Mouse (Mus musculus) limb, embryonic 11.5 days (tissue): ENCODE measurements around the gene Teddm1a. TPM values are rescaled to one million over a fixed set of nuclear protein-coding genes. Genes with fewer than 3 reads are reported as not detected.

Experiments
- ATAC-seq: fragments of 200-750 bp; cut with Nextera tagmentation; 2 replicates; pipeline ENCODE4 v1.8.0; 2017; ENCODE audit warnings: low read depth; ENCODE audit not compliant: insufficient number of reproducible peaks, low FRiP score, low TSS enrichment
- DNase-seq: peaks from one replicate; pipeline ENCODE4 v3.0.0-alpha.2; 2015; ENCODE audit warnings: low spot score
- H3K27ac ChIP-seq: fragments of 300-500 bp; sonication (generic); replicated peaks from 2 replicates; pipeline ENCODE4 v1.5.1; 2014; ENCODE audit warnings: low read depth, mild to moderate bottlenecking, low read length
- H3K27me3 ChIP-seq: fragments of 300-500 bp; sonication (generic); 2 replicates; pipeline ENCODE4 v1.6.1; 2014; ENCODE audit warnings: mild to moderate bottlenecking, low read length, mixed read lengths; ENCODE audit not compliant: control insufficient read depth, insufficient read depth
- H3K36me3 ChIP-seq: fragments of 300-500 bp; sonication (generic); 2 replicates; pipeline ENCODE4 v1.6.1; 2014; ENCODE audit warnings: mild to moderate bottlenecking, low read length, moderate library complexity, mixed read lengths; ENCODE audit not compliant: control insufficient read depth, insufficient read depth
- H3K4me1 ChIP-seq: fragments of 300-500 bp; sonication (generic); 2 replicates; pipeline ENCODE4 v1.6.1; 2014; ENCODE audit warnings: low read length, mixed read lengths; ENCODE audit not compliant: control insufficient read depth, insufficient read depth
- H3K4me2 ChIP-seq: fragments of 300-500 bp; sonication (generic); 2 replicates; pipeline ENCODE4 v1.6.1; 2014; ENCODE audit warnings: low read depth, mild to moderate bottlenecking, moderate library complexity; ENCODE audit not compliant: severe bottlenecking
- H3K4me3 ChIP-seq: fragments of 300-500 bp; sonication (generic); 2 replicates; pipeline ENCODE4 v1.5.1; 2014; ENCODE audit warnings: low read depth, low read length
- H3K9ac ChIP-seq: fragments of 300-500 bp; sonication (generic); 2 replicates; pipeline ENCODE4 v1.6.1; 2014; ENCODE audit warnings: mild to moderate bottlenecking, low read length
- H3K9me3 ChIP-seq: fragments of 300-500 bp; sonication (generic); 2 replicates; pipeline ENCODE4 v1.6.1; 2016; ENCODE audit warnings: low read length; ENCODE audit not compliant: control insufficient read depth
- WGBS: fragments of 180-500 bp; shearing (Covaris S2); extraction: QIAGEN DNeasy Blood & Tissue Kit; methylation state at CpG from one replicate; pipeline ENCODE4 v1.1.7; 2014; 5-methylcytosine and 5-hydroxymethylcytosine counted together
- polyA plus RNA-seq: library from polyadenylated mRNA; unstranded; fragments of >200 nt; fragmentation: Nextera tagmentation; extraction: Ambion mirVana; gene quantifications from 2 replicates; pipeline ENCODE4 v1.2.1, GENCODE M21; 2014

Teddm1a gene
- polyA plus RNA-seq, 1 experiment from 2014 or later, result not detected

DNA sequence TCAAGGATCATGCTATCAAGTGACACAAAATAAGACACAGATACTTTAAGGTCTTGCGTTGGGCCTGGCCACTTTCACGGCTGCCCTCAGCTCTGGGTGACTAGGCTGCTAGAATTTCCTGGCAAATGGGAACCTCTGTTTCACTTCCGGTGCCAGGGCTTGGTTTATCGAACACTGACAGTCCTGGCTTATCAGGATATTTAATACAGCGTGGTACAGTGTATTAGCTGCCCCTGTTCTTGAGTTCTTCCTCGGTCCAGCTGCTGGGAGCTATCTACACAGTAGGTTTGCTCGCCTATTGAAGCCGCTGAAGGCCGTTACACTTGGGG is 18.4 kb downstream of the Teddm1a start:
- no peak overlapping the region for H3K4me2 ChIP-seq
- no peak overlapping the region for H3K27ac ChIP-seq
- 92% methylated on average over 9 of the region's 9 CpGs for WGBS
- H3K36me3 ChIP-seq, result peaks cover 14% of the 10 kb centered on the region
- no peaks in the 10 kb centered on the region for H3K9me3 ChIP-seq
- H3K4me3 ChIP-seq, result no peak overlapping the region
- H3K4me1 ChIP-seq, result no peaks in the 10 kb centered on the region
- no peaks in the 10 kb centered on the region for H3K27me3 ChIP-seq
- DNase-seq (no peak), ATAC-seq (no peak)
- no peak overlapping the region for H3K9ac ChIP-seq

DNA sequence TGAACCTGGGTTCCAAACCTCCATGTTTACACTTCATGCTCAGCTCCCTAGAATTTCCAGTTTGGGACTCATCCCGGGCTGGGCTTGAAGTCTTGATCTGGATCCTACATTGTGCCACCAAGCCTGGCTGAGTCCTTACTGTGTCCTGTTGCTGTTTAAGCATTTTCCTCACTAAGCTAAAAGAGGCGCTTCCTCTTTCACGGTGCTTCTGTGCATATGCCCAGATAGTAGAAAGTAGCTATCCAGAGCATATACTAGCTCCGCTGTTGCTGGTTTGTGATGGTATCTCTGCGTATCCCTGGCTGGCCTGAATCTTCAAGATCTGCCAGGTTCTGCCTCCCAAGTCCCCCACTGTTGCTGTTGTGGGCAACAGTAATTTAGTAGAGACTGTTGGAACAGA is 18.9 kb downstream of the Teddm1a start:
- H3K9ac ChIP-seq, result no peak overlapping the region
- 95% methylated on average over 5 of the region's 5 CpGs for WGBS
- ATAC-seq, result no peak
- H3K4me1 ChIP-seq, result no peaks in the 10 kb centered on the region
- no peak overlapping the region for H3K27ac ChIP-seq
- no peaks in the 10 kb centered on the region for H3K27me3 ChIP-seq
- no peak for DNase-seq
- no peak overlapping the region for H3K4me2 ChIP-seq
- no peaks in the 10 kb centered on the region for H3K9me3 ChIP-seq
- no peak overlapping the region for H3K4me3 ChIP-seq
- H3K36me3 ChIP-seq, result peaks cover 13% of the 10 kb centered on the region

DNA sequence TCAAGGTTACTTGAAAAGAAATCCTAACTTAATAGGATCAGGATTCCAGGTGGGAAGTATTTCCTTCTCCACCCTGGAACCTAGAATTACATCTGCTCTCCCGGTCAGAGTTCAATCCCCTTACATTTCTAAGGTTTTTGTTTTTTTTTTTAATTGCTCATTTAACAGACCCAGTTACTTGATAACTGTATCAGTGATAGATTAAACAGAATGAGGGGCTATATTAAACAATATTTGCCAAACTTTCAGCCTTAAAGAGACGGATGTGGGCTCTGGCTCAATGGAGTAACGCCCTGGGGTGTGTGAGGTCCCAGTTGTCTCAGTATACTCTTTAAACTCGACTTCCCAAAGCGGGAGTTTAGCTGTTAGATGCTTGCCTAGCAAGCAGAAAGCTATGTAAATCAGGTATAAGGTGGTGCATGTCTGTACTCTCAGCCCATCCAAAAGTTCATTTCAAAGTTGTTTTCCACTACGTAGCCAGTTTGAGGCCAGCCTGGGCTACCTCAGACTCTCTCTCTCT is 19.8 kb downstream of the Teddm1a start:
- WGBS, result 90% methylated on average over 6 of the region's 6 CpGs
- no peak for ATAC-seq
- H3K36me3 ChIP-seq, result peaks cover 13% of the 10 kb centered on the region

DNA sequence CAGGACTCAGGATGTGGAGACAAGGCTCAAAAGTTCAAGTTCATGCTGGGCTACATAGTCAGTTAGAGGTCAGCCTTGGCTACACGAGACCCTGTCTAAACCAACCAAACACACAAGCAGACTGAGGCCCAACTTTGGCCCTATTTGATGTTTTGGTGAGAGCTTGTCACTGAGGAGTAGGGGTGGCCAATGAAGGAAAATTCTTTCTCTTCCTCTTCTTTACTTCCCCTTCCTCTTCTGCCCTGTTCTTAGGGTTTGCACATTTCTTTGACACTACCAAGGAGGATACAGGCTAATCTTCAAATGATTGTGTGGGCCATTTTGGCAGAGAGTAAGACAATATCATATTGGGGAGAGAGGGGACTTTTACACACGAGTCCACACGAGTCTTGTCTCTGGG is 22.3 kb downstream of the Teddm1a start:
- 87% methylated on average over 3 of the region's 3 CpGs for WGBS
- Histone ChIP-seq H3K4me1 (no peaks in the 10 kb centered on the region), H3K9me3 (no peaks in the 10 kb centered on the region), H3K4me3 (no peak overlapping the region), H3K27me3 (no peaks in the 10 kb centered on the region), H3K9ac (no peak overlapping the region), H3K36me3 (no peaks in the 10 kb centered on the region), H3K4me2 (no peak overlapping the region), H3K27ac (no peak overlapping the region)
- DNase-seq, result no peak
- no peak for ATAC-seq

More for the DNA sequence above, 19.8 kb downstream of the Teddm1a start:
- H3K4me3 ChIP-seq, result no peak overlapping the region
- DNase-seq, result no peak
- no peaks in the 10 kb centered on the region for H3K9me3 ChIP-seq
- H3K27ac ChIP-seq, result no peak overlapping the region
- no peaks in the 10 kb centered on the region for H3K4me1 ChIP-seq
- H3K27me3 ChIP-seq, result no peaks in the 10 kb centered on the region
- no peak overlapping the region for H3K9ac ChIP-seq
- H3K4me2 ChIP-seq, result no peak overlapping the region

DNA sequence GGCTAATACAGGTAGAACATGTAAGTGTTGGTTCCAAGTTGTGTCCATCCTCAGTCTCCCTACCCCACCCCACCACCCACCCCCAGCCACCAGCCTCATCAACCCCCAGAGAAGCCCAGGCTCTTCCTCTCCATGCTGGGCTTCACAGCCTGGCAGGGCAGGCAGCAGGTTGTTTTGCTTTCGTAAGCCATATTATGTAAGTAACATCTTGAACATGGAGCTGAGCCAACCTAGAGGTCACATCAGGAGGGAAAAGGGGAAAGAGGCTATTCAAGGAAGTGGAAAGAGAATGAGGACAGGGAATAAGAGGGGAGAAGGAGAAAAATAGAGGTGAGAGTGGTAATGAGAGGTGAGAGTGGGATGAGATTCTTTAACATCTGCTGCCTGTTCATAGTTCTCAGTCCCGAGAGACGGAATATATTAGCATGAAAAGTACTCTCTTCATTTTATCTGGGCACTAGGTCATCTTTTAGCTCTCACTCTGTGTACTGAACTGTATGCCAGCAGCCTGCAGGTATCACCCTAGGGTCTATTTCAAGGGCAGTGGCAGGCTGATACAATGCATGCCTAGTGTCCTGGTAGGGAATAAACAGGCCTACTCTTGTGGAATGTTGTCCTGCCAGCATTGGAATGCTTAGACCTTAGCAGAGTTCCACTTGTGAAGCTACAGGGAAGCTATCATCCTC is 27.1 kb downstream of the Teddm1a start:
- no peaks in the 10 kb centered on the region for H3K4me1 ChIP-seq
- DNase-seq (no peak), ATAC-seq (no peak)
- no peak overlapping the region for H3K9ac ChIP-seq
- H3K36me3 ChIP-seq, result no peaks in the 10 kb centered on the region
- H3K27ac ChIP-seq, result no peak overlapping the region
- H3K27me3 ChIP-seq, result no peaks in the 10 kb centered on the region
- WGBS, result 85% methylated on average over 3 of the region's 3 CpGs
- no peak overlapping the region for H3K4me3 ChIP-seq
- H3K9me3 ChIP-seq, result no peaks in the 10 kb centered on the region
- H3K4me2 ChIP-seq, result no peak overlapping the region

DNA sequence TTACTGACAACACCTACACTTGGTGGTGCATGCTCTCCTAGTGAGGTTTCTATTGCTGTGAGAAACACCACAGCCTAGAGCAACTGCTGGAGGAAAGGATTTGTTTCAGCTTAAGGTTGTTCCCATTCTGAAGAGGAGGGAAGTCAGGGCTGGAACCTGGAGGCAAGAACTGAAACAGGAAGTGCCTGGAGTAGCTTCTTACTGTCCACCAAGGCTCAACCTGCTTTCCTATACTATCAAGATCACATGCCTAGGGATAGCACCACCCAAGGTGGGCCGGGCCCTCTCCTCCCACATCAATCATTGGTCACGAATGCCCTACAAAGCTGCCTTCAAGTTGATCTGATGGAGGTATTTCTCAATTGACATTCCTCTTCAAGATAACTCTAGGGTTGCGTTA is 30.1 kb downstream of the Teddm1a start:
- no peak overlapping the region for H3K4me3 ChIP-seq
- no peak overlapping the region for H3K9ac ChIP-seq
- no peaks in the 10 kb centered on the region for H3K9me3 ChIP-seq
- no peak overlapping the region for H3K27ac ChIP-seq
- H3K36me3 ChIP-seq, result no peaks in the 10 kb centered on the region
- no peak for DNase-seq
- H3K27me3 ChIP-seq, result no peaks in the 10 kb centered on the region
- 100% methylated on average over 3 of the region's 3 CpGs for WGBS
- H3K4me2 ChIP-seq, result no peak overlapping the region
- H3K4me1 ChIP-seq, result no peaks in the 10 kb centered on the region
- no peak for ATAC-seq

DNA sequence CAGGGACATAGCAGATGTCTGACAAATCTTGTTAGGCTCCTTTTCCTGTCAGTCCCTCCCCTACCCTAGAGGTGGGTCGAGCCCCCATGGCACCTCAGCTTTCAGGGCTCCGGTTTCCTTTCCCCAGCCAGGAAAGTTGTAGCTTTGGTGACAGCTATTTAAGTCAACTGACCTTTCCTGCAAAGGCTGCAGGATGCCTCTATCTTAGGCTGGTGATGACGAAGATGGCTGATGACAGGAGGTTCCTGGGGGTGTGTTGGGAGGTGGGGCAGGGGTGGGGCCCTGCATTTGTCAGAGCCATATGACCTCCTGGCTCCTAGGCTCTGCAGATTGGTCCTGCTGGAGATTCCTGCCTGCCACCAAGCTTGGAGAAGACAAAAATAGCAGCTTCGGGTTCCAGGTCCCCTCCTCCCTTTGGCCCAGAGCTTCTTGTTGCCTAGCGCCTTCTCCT is 31.1 kb downstream of the Teddm1a start:
- 40% methylated on average over 5 of the region's 5 CpGs for WGBS
- no peak for ATAC-seq
- Histone ChIP-seq H3K4me3 (no peak overlapping the region), H3K36me3 (no peaks in the 10 kb centered on the region), H3K4me1 (no peaks in the 10 kb centered on the region), H3K4me2 (no peak overlapping the region), H3K27me3 (no peaks in the 10 kb centered on the region), H3K27ac (no peak overlapping the region), H3K9ac (no peak overlapping the region), H3K9me3 (no peaks in the 10 kb centered on the region)
- DNase-seq, result no peak

DNA sequence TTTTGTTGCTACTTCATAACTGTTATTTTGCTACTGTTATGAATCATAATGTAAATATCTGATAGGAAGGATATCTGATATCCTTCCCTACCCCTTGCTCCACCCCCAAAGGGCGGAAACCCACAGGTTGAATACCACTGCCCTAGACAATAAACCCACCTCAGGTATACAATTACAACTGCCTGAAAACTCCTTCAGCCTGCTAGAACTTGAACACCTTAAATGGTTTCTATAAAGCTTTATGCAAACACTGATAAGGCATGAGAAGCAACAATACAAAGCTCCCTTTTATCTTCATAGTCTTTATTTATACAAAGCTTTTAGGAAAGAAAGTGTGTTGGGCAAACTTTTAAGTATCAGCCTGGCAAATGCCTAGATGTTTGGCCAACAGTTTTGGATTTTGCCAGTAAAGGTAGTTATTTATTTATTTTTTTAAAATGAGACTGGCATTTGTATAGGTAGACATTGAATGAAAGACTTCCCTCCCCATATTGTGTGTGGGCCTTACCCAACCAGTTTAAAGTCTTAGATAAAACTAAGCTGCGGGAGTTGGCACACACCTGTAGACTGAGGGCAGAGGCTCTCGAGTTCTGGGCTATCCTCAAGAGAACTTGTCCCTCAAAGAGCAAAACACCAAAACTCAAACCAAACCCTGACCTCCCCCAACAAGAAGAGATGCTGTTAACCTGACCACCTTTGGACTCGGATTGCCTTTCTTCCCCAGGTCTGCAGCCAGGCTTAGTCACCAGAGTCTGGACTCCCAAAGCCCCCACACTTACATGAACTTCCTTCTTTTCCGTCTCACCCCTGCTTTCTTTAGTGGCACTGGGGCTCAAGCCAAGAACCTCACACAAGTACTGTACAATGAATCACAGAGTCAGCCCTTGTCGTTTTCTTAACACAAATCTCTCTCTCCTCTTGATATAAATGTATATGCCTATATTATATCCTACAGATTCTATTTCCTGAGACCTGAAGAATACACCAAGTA is 33.1 kb downstream of the Teddm1a start:
- H3K27ac ChIP-seq, result no peak overlapping the region
- H3K4me3 ChIP-seq, result no peak overlapping the region
- no peaks in the 10 kb centered on the region for H3K36me3 ChIP-seq
- WGBS, result 80% methylated on average over 6 of the region's 6 CpGs
- H3K9me3 ChIP-seq, result no peaks in the 10 kb centered on the region
- no peaks in the 10 kb centered on the region for H3K4me1 ChIP-seq
- no peak overlapping the region for H3K9ac ChIP-seq
- H3K27me3 ChIP-seq, result no peaks in the 10 kb centered on the region
- ATAC-seq (no peak), DNase-seq (no peak)
- no peak overlapping the region for H3K4me2 ChIP-seq
